Mouse (Mus musculus): ENCODE measurements around the gene Tmem185b.

The Tmem185b gene

DNA sequence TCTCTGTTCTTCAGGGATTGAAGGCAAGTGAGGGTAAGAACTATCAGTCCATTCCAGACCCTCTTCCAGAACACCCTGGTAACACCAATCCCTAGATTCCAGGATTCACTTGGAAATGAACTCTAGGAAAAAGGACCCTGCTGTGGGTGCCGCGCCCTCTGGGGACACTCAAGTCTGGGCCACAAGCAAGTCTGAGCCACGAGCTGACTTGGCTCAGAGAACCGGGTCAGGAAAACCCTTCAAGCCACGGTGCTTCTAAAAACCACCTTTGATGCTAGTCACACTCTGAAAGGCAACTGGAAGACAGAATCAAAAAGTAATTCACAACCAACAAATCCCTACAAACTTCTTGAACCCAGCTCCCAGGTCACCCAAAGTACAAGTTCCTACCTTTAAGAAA is 22.2 kb upstream of the Tmem185b start:
- DNase-seq, result no peak

DNA sequence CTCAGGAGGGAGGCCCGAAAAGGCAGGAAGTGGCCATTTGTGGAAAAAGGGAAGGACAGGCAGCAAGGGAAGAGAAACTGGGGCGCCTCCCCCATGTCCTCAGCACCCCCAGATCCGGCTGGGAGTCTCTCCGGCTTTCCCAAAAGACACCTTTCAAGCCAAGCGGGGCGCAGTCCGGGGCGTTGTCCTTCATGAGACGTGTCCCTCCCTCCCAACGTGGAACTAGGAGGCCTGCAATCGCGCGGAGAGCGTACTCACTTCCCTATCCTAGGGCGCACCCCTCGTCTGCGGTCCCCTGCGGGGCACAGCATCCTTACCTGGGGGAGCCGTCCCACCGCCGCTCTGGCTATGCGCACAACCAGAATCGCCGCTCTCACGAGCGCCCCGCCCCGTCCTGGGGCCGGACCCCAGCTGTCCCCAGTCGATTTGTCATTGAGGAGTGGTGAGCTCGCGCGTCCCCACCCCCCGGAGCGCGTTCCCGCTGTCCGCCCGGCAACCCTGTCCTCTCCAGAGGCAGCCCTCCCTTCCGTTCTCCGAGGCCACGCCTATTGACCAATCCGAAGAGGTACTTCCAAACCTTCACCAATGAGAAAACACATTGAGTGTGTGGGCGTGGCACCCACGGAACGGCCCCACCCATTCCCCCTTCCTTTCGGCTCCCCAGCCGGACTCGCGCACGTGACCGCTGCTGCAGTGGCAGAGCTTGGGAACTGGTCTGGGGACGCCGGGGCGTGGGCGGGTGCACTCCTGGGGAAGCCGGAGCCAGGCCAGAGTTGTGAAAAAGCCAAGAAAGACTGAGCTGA is 21.5 kb upstream of the Tmem185b start, which contains the start of gene Ralb:
Ralb (minus strand) TSS at position 535 of the 803 bp plus-strand sequence.
- DNase-seq, result peak; percentile 98 to 99

DNA sequence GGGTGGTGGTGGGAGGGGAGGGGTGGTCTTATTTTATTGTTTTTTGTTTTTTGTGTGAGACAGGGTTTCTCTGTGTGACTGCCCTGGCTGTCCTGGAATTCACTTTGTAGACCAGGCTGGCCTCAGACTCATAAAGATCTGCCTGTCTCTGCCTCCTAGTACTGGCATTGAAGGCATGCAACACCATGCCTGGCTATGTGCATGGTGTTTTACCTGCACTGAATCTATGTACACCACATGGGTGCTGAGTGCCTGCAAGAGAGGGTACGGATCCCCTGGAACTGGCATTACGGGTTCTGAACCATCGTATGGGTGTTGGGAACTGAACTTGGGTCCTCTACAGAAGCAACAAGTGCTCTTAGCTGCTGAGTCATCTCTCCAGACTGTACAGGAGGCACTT is 20.0 kb upstream of the Tmem185b start:
- no peak for DNase-seq

DNA sequence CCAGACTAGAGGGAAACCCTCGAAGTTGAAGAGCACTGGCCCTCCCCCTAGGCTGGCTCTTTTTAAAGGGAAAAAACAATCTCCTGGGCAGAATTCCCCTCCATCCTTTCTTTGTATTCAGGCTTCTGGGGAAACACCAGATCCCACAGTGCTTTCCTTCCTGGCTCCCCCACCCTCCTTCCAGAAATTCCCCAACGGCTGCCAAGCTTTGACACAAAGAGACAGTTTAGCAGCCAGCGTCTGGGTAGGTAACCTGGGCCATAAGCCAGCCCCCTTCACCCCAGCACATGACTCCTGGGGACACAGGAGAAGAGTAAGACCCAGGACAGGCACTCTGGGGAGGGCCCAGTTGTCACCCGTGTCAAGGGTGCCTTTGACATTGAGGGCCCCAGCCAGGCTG is 17.4 kb upstream of the Tmem185b start:
- DNase-seq, result peak; percentile 69 to 72

DNA sequence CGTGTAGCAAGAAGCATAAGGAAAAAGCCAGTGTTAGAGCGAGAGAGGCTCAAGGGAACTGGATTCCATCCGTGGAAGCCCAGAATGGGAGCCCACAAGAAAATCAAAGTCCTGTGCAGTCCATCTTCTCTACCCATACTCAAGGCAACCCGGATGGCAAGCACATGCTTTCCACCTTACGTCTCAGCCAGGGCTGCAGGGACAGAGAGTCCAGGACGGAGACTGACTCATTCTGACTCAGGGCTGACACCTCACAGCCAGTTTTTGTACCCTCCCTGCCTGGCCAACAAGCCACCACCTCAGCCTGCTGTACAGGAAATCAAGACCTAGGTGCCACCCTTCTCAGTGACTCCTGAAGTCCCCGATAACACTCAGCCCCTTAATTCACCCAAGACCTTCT is 16.5 kb upstream of the Tmem185b start:
- DNase-seq, result no peak

DNA sequence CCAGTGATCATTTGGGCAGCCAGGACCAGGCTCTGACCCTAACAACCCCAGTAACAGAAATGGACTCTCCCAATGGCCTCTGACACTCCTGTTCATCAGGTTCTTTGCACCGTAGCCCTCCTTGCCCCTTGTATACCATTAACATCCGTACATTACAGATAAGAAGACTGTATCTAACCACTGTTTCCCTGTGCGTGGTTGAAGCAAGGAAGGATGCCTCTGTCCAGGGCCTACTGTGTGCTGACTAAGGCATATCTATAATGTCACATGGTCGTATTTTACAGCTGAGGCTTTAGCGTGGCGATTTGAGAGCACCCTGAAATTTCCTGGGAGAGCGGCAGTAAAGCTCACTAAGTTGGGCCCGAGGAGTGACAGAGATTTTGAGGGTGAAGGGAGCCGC is 15.6 kb upstream of the Tmem185b start:
- no peak for DNase-seq

DNA sequence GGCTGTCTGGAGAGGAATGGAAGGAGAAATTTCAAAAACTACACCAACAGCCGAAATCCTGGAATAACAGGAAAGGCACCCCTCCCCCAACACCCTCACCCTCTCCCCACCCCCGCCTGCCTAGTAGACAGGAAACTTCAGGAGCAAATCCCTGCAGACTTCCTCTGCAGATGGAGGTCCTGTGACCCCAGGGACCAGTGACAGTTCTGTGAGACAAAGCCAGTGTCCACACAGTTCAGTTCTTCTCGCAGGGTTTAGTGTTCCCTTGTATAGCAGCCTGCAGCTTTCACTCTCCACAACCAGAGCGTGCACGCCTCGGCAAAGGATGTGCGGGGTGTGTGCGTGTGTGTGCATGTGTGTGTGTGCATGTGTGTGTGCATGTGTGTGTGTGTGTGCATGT is 15.1 kb upstream of the Tmem185b start:
- DNase-seq, result peak; percentile 35 to 56

DNA sequence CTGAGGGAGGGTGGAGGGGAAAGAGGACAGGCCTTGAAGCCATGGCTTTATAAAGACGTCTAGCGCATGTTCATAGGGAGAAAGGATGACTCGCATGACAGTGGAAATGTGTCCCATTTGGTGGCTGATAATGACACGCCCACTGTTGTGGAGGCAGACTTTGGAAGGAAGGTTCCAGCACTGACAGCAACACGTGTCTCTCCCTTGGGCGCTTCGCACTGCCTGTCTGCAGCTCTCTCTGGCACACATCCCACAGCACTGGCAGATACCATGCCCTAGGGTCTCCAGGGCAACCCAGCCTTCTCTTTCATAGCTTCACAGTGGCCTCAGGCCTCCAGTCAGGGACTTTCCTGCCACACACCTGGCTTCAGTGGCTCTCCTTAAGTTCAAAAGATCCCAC is 7.9 kb upstream of the Tmem185b start:
- DNase-seq, result peak; percentile 64 to 69

DNA sequence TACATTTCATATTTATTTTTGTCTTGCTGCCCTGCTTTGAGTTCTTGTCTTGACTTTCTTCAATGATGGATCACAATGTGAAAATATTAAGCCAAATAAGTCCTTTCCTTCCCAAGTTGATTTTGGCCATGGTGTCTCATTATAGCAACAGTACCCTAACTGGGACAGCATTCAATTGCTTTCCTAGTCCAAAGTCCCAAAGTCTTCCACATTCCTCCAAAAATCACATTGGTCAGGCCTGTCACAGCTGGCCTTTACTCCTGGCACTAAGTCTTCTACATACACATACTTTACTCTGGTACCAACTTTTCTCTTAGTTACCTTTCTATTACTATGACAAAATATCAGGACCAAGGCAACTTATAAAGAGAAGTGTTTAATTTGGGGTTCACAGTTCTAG is 7.2 kb upstream of the Tmem185b start:
- no peak for DNase-seq

DNA sequence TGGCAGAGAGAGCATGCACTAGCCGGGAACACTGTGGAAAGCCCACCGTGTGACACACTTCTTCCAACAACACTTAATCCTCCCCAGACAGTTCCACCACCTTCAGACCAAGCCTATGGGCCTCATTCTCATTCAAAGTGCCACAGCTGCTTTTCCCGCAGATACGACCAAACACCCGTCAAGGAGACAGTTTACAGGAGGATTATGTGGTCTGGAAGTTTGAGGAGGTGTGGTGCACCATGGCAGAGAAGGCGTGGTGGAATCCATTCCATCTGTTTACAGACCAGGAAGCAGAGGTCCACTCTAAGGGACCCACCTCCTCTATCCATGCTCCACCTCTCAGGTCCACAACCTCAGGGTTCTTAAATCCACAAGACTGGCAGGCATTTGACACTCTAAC is 6.7 kb upstream of the Tmem185b start:
- DNase-seq, result no peak

DNA sequence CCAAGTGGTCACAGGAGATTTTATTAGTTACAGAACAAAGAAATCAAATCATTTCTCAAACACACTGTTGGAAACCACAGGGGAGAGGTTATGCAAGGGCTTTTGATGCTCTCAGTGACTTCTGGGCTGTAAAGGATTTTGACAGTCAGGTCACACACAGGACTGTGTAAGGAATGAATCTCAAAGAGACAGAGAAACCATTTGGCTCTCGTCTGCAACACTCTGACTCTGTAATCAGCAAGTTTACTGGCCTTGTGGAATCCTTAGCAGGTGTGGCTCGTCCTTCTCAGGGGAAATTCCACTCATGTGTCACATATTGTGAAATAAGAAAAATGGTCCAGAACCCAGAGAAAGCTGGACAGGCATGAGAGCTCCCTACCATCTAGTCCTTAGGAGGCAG is 4.9 kb upstream of the Tmem185b start:
- DNase-seq, result no peak

DNA sequence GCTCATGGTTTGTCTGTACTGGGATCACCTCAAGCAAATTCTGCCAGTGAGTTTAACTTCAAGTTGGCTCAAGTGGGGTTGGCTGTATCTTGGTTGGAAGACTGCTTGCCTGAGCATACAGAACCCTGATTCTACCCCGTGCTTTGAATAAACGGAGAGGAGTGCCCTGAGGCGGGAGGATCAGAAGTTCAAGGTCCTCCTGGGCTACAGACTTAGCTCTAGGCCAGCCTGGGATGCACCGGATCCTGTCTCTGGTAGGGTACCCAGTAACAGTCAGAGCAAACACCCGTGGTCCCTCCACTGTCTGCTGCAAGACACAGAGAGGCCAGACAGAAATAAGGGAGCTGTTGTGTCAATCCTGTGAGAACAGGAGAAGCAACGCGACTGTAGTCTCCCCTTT is 4.3 kb upstream of the Tmem185b start:
- DNase-seq, result peak; percentile 28 to 53

DNA sequence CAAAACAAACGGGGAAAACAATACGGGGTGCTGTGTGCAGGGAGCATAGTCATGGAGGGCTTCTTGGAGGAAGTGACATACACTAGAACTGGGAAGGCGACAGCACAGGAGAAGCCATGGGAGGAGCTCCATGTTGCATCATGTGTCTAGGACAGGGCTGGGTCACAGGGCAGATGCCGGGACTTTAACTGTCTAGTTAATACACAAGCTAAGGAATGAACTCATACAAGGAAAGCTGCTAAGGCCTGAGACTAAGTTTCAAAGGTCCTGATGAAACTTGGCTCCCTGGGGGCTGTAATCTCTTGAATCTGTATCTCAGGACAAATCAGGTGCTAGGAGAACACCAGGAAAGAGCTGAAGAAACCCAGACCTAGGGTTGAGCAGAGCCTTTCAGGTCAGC is 3.2 kb upstream of the Tmem185b start:
- DNase-seq, result peak; percentile 69 to 87

DNA sequence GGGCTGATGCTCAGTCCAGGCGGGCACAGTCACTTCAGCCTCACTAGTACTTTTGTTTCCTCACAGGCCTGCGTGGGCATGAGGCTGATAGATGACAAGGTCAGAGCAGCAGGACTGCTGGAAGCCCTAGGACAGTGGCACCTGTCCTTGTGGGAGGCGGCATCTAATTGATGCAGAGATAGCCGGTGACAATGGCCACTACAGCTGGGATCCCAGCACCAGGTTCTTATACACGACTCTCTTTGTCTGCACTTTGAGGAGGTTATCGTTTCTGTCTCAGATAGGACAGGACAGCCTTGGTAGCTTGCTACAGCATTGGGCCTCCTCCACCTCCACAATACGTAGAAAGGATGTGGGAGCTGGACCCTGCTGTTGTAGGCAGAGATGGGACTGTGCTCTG is 2.6 kb upstream of the Tmem185b start:
- DNase-seq, result no peak

DNA sequence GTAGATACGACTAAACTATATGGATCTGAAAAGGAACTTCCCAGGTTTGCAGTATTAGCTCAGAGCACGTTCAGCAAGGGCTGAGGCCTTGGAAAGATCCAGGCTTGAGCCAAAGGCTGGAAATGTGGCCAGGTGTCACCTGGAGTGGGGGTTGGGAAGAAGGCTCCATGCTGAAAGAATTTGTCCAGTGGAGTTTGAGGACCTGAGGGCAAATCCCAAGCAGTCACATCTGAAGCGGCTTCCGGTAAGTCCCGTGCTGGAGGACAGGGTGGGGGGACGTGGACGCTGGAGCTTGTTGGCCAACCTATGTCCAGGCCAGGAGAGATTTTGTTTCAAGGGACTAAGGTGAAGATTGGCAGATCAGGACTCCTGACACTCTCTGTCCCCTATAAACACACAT is 2.1 kb upstream of the Tmem185b start:
- peak; percentile 27 to 51 for DNase-seq

DNA sequence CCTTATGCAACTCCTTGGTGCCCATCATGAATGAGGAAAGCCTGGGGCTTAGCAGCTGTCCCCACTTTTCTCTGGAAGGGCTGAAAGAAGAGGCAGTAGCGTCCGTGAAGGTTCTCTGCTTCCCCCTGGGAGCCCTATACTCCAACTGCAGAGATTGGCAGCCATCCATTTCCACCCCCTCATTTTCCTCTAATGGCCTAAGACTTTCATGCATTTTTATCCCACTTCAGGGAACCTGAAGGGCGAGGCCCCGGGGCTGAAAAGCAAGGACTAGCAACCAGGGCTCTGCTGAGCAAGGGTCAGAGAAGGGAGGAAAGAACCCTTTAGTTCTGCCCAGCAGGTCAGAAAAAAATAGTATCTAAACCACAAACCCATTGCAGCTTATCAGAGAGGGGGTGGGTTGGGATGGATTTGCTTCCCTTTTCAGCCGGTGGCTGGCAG is 936 bp upstream of the Tmem185b start:
- peak; percentile 32 to 65 for DNase-seq

DNA sequence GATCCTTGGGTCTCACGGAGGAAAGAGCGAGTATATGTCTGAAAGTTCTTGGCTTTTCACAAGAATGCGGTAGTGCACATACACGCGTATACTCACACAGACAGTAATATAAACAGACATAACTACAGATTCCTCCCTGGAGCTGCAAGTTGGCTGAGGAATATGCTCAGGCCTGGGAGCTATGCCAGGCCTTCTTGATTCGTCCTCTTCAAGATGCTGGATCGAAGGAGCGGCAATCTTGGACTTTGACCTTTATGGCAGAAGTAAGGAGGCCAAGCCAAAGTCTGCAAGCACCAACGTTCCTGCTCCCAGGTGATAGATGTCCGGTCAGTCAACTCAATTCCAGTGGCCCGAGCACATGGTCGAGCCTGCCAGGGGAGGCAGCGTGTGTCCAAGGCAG is 5.0 kb downstream of the Tmem185b start:
- peak; percentile 68 to 72 for DNase-seq

DNA sequence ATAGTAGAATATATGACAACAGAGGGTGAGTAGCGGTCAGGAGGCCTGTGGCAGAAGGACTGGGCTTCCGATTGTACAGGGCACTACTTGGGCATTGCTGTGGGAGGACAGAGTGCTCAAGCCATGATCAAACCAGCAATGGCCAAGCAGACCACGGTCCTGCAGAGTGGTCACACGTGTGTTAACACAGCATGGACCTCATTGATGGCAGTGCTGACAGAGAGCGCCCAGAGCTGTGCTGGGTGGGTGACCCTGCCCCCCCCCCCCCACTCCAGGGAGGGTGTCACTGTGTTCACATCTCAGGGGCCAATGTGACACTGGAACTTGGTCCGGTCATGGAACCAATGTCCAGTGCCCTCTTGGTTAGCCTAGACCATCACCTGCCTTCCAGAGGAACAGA is 6.2 kb downstream of the Tmem185b start:
- no peak for DNase-seq

DNA sequence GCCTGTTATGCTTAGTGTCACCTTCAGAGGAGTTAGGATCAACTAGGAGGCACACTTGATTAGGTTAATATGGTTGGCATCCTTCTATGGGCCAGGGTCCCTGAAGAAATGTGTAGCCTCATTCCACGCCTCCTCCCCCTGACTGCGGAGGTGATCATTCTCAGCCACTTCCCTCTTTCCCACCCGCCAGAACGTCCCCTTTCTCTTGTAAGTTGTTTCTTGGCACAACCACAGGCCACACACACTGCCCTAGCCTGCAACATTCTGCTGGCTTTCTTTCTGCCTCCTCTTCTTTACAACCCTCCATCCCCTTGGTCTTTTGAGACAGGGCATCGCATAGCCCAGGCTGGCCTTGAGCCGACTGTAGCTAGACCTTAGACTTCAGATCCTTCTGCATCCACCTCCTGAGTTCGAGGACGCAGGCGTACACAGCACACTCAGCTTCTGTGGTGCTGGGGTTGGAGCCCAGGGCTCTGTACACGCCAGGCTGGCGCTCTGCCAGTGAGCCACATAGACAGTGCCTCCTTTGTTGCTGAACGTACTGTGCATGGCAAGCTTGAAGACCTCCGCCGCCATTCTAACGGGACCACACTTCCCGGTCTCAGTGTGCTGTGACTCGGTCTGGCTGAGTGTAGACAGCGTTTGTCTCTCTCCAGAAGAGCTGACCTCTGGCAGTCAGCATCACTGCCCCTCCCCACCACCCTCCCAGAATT is 7.3 kb downstream of the Tmem185b start:
- DNase-seq, result no peak

DNA sequence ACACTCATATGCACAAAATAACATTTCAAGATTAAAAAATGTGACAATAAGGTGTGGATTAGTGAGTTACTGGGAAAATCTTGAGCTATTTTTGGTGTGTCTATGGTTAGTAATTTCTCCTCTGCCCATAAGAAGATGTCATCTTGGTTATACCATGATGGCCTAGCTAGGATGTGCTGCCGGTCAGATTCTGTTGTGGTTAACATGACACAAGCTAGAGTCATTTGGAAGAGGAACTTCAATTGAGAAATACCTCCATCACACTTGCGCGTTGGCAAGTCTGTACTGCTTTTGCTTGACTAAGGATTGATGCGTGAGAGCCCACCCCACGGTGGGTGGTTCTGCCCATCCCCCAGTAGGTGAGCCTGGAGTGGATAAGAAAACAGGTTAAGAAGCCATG is 8.4 kb downstream of the Tmem185b start:
- no peak for DNase-seq

DNA sequence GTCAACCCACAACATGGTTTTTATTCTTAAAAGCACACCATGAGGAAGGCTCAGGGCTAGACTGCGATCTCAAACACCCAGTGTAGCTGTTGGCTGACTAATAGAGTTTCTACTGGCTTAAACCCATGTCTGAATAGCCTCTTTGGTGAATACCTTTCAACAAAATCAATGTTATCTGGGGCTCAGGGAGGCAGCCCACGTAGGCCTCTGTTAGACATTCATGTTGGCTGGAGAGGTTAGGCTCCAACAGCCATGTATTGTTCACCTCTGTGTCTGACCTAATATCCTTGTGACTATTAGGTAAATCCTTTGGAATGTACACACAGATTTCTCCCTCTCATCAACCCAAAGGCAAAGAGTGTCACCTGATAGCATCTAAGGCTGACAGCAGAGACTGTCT is 10.2 kb downstream of the Tmem185b start:
- no peak for DNase-seq

DNA sequence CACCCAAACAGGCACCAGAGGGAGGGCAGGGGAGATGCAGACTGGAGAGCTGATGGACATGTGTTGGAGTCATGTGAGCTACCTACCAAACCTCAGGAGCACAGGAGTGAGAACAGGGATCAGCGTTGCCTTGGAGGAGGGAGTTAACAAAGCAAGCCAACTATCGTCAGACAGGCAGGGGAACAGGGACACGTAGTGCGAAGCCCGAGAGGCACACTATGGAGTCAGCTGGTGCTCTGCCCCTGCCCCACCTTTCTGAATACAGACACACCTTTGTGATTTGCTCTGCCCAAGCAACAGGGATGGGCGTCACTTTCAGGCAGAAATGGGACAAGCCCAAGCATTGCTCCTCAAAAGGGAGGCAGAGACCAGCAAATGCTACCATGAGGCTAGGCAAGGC is 11.7 kb downstream of the Tmem185b start:
- DNase-seq, result no peak

DNA sequence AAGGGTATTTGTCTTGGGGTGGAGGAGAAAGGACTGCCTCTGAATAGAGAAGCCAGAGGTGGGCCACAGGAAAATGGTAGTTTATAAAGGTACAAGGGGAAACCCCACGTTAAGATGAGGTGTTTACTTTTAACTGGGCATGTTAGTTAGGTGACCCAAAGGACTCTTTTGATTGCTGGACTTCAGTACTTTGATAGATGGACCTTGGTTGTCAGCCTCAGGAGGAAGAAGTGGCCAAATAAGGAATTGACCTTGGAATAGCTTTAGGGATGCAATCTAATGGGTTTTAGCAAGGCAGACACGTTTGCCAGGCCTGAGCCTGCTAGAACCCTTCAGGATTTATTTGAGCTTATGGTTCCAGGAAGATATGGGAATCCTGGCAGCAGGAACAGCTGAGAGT is 13.3 kb downstream of the Tmem185b start:
- no peak for DNase-seq

DNA sequence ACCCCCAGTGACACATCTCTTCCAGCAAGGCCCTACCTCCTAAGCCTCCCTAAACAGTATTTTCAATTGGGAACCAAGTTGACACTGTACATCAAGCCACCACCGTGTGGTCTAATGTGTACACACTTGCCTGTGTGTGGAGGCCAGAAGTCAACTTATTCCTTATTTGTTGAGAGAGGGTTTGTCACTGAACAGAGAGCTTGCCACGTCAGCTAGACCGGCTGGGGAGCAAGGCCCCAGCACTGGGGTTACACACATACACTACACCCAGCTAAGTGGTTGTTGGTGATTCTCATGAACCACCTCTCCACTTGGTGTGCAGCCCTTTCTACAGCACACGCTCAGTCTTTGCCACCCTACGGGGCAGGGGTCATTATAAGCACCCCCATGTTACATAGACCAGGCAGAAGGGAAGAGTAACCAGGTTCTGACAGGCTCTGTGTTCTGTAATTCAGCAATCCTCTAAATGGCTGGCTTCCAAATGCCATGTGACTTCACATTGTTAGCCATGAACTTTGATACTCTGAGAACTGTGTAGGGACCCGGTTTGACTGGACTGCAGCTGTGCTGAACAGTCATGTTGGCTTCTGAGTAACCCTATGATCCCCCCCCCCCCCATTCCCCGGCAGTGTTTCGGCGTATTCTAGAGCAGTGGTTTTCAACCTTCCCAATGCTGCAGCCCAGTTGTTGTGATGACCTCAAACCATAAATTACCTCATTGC is 15.0 kb downstream of the Tmem185b start:
- DNase-seq, result peak; percentile 80 to 94

Measured in kidney, postnatal 36 days (tissue).